Mouse (Mus musculus): ENCODE measurements around the gene Nrxn1. TPM values are rescaled to one million over a fixed set of nuclear protein-coding genes. Genes with fewer than 3 reads are reported as not detected.

Nrxn1 gene
- total and polyA plus RNA-seq, 3 experiments: not detected

DNA sequence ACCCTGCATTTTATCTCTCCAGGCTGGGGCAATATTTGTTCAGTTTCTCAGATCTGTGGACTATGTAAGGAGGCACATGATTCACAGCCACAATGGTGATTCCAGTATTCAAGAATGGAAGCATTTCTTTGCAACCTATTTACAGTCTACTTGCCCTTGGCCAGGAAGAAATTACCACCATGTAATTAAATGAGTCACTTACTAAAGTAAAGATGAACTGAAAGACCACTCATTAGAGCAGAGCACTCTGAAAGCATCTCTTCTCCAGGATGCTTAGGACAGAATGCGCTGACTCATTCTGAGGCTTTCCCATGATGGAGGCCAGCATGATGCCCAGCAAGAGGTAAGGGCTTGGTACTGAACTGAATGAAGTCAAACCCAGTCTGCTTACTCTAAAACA lies 277.6 kb downstream of the Nrxn1 start:
- Histone ChIP-seq H3K27ac (ENCODE audit: control insufficient read depth, low read depth, low read length) (no peak overlapping the region), H3K9me3 (replicated peaks; ENCODE audit: insufficient read depth, low read length) (no peaks in the 10 kb centered on the region), H3K9ac (ENCODE audit: control insufficient read depth, low read depth, low read length, poor library complexity, severe bottlenecking) (no peak overlapping the region), H3K36me3 (ENCODE audit: control insufficient read depth in 1 of 2, insufficient read depth in 2 of 2, low read length in 2 of 2) (no peaks in the 10 kb centered on the region), H3K27me3 (ENCODE audit: control insufficient read depth in 1 of 2, insufficient read depth in 2 of 2, low read length in 2 of 2) (no peaks in the 10 kb centered on the region), H3K4me1 (ENCODE audit: control insufficient read depth in 1 of 2, insufficient read depth in 2 of 2, low read length in 2 of 2) (no peaks in the 10 kb centered on the region), H3K4me3 (ENCODE audit: control insufficient read depth in 1 of 2, insufficient read depth in 1 of 2, low read depth in 2 of 2, low read length in 2 of 2) (no peak overlapping the region), H3K79me2 (ENCODE audit: control insufficient read depth, insufficient read depth, low read length, poor library complexity) (no peaks in the 10 kb centered on the region)
- TF ChIP-seq CHD1 (IDR thresholded peaks at IDR 0.05; ENCODE audit: low read depth, low read length): no peak
- TF ChIP-seq SIN3A (IDR thresholded peaks at IDR 0.05; ENCODE audit: low read length): no peak
- TF ChIP-seq E2F4 (IDR thresholded peaks at IDR 0.05; ENCODE audit: borderline replicate concordance, low read depth, low read length): no peak
- no peak for TF ChIP-seq POLR2AphosphoS5 (IDR thresholded peaks at IDR 0.05; ENCODE audit: borderline replicate concordance, low read depth, low read length)
- TF ChIP-seq NELFE (IDR thresholded peaks at IDR 0.05; ENCODE audit: low read depth, low read length): no peak
- TF ChIP-seq GABPA (IDR thresholded peaks at IDR 0.05; ENCODE audit: low read depth, low read length): no peak
- TF ChIP-seq MXI1 (IDR thresholded peaks at IDR 0.05; ENCODE audit: low read depth, low read length): no peak
- DNase-seq (ENCODE audit: low read depth, low spot score): no peak

DNA sequence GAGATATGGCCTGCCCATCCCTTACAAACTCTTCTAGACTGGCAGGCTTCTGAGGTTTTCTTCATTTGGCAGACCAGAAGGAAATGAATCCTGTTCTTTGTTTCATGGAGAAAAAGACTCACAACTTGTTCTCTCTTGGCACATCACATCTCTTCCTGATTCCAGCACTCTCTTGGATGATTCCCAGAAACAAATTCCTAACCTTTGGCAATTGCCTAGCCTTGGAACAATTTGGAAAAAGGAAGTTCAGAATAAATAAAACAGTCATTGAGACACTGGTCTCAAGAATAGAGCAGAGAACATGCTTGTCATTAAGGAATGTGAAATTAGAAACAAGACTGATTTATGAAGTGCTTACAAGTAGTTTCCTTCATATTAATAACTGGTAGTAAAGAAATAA lies 279.1 kb downstream of the Nrxn1 start:
- Histone ChIP-seq H3K27ac (ENCODE audit: control insufficient read depth, low read depth, low read length) (no peak overlapping the region), H3K36me3 (ENCODE audit: control insufficient read depth in 1 of 2, insufficient read depth in 2 of 2, low read length in 2 of 2) (no peaks in the 10 kb centered on the region), H3K9ac (ENCODE audit: control insufficient read depth, low read depth, low read length, poor library complexity, severe bottlenecking) (no peak overlapping the region), H3K4me1 (ENCODE audit: control insufficient read depth in 1 of 2, insufficient read depth in 2 of 2, low read length in 2 of 2) (0 out of 4 replicates have a peak, but pooled peaks cover 0 to under 1% of the 10 kb centered on the region in 2 experiments), H3K9me3 (replicated peaks; ENCODE audit: insufficient read depth, low read length) (no peaks in the 10 kb centered on the region), H3K79me2 (ENCODE audit: control insufficient read depth, insufficient read depth, low read length, poor library complexity) (no peaks in the 10 kb centered on the region), H3K4me3 (ENCODE audit: control insufficient read depth in 1 of 2, insufficient read depth in 1 of 2, low read depth in 2 of 2, low read length in 2 of 2) (no peak overlapping the region), H3K27me3 (ENCODE audit: control insufficient read depth in 1 of 2, insufficient read depth in 2 of 2, low read length in 2 of 2) (no peaks in the 10 kb centered on the region)
- DNase-seq (ENCODE audit: low read depth, low spot score): no peak
- TF ChIP-seq SIN3A (IDR thresholded peaks at IDR 0.05; ENCODE audit: low read length) (no peak), UBTF (IDR thresholded peaks at IDR 0.05; ENCODE audit: borderline replicate concordance, insufficient read depth, low read depth, low read length) (no peak)

DNA sequence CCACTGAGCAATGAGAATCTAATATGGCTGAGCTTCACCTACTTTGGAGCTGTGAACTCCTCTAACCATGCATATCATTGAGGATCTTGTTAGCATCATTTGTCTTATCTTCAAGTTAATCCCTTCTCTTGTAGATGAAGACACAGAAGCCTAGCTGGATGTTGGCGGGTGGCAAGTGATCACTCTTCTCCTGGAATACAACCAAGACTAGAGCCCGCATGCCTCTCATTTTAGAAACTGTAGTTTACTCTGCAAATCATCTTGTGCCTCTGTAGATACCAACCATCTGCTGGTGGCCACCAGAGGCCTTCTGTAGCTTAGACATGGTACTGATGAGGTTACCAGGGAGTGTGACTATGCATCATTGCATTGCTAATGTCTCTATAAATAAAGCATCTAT lies 280.4 kb downstream of the Nrxn1 start:
- peaks cover 0 to 5% of the 10 kb centered on the region in 2 experiments; a peak in 1 of 4 replicates for H3K36me3 ChIP-seq (ENCODE audit: control insufficient read depth in 1 of 2, insufficient read depth in 2 of 2, low read length in 2 of 2)
- TF ChIP-seq KAT2A (conservative IDR thresholded peaks at IDR 0.05; ENCODE audit: low read depth, low read length) (no peak), TCF12 (IDR thresholded peaks at IDR 0.05; ENCODE audit: low read depth, low read length) (no peak), ELF1 (IDR thresholded peaks at IDR 0.05; ENCODE audit: low read depth, low read length) (no peak), BHLHE40 (IDR thresholded peaks at IDR 0.05; ENCODE audit: borderline replicate concordance, low read depth, low read length) (no peak), POLR2AphosphoS2 (IDR thresholded peaks at IDR 0.05; ENCODE audit: low read length) (no peak), TAL1 (IDR thresholded peaks at IDR 0.05; ENCODE audit: low read length) (no peak)
- H3K9ac ChIP-seq (ENCODE audit: control insufficient read depth, low read depth, low read length, poor library complexity, severe bottlenecking): no peak overlapping the region
- H3K4me3 ChIP-seq (ENCODE audit: control insufficient read depth in 1 of 2, insufficient read depth in 1 of 2, low read depth in 2 of 2, low read length in 2 of 2): no peak overlapping the region
- no peak overlapping the region for H3K27ac ChIP-seq (ENCODE audit: control insufficient read depth, low read depth, low read length)
- H3K79me2 ChIP-seq (ENCODE audit: control insufficient read depth, insufficient read depth, low read length, poor library complexity): no peaks in the 10 kb centered on the region
- no peaks in the 10 kb centered on the region for H3K9me3 ChIP-seq (replicated peaks; ENCODE audit: insufficient read depth, low read length)
- DNase-seq (ENCODE audit: low read depth, low spot score): no peak
- peaks cover 2 to 4% of the 10 kb centered on the region in 2 experiments; a peak in 2 of 4 replicates for H3K4me1 ChIP-seq (ENCODE audit: control insufficient read depth in 1 of 2, insufficient read depth in 2 of 2, low read length in 2 of 2)
- H3K27me3 ChIP-seq (ENCODE audit: control insufficient read depth in 1 of 2, insufficient read depth in 2 of 2, low read length in 2 of 2): no peaks in the 10 kb centered on the region

Measured in MEL (cell line).